Mouse (Mus musculus) layer of hippocampus, postnatal 25 days (tissue): ENCODE measurements around the gene Cnp. TPM values are rescaled to one million over a fixed set of nuclear protein-coding genes. Genes with fewer than 3 reads are reported as not detected.
"Not testable (repeated sequence)": the region's sequence is repeated elsewhere in the genome, so short reads cannot be mapped to it uniquely, and the experiment has no call there.

Experiments used
- DNase-seq, 2 experiments: peaks; one replicate each; pipeline ENCODE4 v3.0.0; 2022; ENCODE audit warnings: mixed read lengths in 2 of 2, low spot score in 1 of 2; ENCODE audit errors: extremely low spot score in 1 of 2
- total RNA-seq, 2 experiments: library from RNA; stranded (reverse); gene quantifications; 2 replicates each; pipeline ENCODE4 v1.2.3; 2021

Cnp gene
- total RNA-seq, 2 experiments from 2014 or later, result 365 to 435 TPM

DNA sequence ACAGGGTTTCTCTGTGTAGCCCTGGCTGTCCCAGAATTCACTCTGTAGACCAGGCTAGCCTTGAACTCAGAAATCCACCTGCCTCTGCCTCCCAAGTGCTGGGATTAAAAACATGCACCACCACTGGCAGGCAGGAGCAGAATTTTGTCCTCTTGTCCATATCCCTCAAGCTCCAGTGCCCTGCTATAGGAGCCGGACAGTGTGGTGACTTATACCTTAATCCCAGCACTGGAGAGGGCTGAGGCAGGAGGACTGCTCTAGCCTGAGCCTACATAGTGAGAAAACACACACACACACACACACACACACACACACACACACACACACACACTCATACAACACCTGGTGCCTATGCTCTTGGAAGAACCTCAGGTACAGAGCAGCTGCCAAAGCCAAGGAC is 7.7 kb downstream of the Cnp start:
- DNase-seq, result not testable (repeated sequence)

DNA sequence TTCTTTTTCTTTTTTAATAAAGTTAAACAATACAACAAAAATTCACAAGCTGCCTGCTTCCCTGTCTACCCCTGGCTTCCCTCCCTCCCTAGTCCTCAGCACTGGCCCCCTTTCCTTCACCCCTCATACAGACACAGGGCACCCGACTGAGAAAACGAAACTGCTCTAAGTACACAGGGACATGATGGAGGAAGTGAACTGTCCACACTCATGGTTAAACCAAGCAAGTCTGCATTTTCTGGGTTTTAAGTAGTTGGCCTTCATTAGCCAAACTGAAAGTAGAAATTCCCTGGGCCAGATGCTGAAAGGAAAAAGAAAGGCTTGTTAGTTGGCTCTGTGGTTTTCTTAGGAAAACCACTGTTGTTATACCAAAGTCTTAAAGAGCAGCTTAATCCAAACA is 8.1 kb downstream of the Cnp start:
- no peak for DNase-seq

DNA sequence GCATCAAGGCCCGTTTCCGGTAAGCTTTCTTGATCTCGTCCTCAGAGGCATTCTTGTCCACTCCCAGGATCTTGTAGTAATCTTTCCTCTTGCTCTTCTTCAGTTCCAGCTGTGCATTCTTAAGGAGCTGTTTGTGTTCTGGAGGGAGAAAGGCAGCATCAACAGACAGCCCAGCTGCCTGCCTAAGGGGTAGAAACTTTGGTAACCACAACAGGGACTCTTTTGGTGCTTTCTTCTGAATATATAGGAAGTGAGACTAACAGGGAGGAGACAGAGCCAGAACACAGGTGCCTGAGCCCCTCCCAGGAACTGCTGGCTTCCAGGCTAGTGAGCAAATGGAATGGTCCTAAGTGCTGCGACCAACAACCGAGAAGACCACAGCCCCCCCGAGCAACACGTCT is 9.9 kb downstream of the Cnp start:
- DNase-seq, result no peak

DNA sequence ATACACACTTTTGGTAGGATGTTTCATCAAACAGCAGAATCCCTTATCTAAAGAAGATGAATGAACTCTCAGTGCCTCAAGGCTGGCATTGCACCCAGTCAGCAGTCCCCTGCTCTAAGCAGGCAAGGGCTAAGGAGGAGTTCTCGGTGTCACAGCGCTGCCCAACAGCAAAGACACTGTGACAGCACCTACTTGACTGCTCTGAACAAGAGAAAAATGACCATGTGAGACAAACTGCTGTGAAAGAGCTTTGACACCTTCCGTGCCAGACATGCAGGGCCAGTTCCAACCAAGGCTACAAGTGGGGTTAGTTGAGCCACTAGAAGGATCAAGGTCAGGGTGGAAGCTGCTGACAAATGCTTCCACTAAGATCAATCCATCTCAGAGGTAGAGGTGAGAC is 10.4 kb downstream of the Cnp start:
- DNase-seq, result no peak

DNA sequence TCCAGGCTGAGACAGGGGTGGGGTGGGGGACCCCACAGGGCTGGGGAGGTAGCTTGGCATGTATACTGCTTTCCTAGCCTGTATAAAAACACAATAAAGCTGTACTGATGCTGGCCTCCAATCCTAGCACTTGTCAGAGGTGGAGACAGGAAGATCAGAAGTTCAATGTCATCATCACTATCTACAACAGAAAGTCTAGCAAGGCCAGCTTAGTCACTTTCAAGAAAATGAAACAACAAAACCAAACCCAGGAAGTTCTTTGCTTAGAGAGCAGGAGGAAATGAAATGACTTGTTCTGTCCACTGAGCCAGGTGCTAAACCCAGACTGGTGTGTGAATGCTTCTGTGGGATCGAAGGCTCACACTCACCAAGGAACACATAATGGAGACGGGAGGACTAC is 13.8 kb downstream of the Cnp start:
- DNase-seq, result no peak

DNA sequence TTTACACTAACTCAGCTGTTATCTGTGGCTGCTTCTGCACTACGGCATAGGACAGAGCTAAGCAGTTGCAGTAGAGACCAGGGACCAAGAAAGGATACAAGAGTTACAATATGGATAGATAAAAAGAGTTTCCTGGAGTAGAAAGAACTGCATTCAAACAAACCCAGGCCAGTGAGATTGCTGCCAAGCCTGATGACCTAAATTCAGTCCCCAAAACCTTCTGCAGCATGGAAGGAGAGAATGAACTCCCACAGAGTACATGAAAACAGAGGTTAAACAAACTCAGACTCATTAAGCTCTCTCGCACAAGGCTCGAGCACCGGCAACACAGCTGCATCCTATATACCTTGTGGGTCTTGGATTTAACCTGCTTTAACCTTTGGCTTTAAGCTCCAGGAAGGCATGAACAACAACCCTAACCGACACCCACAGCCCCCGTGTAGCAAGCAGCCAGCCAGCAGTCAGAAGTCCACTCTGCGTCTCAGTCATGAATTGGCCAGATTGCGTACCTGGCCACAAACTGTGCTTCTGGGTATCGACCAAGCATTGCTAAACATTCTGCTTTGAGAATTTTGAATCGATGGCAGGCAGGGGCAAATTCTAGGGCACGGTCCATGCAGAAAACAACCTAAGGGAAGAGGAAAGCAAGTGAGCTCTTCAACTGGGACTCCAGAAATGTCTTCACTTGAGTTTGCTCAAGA is 17.8 kb downstream of the Cnp start:
- DNase-seq, result no peak

DNA sequence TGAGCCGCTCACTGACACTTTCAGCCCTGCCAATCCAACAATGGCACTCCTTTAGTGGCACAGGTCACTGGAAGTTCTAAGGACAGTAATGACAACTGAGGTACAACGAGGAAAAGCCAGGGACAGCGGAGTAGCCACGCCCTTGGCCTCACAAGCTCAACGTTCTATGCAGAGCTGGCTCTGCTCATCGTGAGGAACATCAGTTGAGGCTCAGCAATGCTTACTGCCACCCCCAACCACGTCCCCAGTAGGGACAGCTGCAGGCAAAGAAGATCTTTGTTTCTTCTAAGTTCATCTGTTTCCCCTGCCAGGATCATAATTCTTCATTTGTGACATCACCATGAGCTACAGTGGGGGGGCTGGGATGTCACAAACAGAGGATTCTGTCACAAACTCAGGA is 19.9 kb downstream of the Cnp start:
- no peak for DNase-seq

DNA sequence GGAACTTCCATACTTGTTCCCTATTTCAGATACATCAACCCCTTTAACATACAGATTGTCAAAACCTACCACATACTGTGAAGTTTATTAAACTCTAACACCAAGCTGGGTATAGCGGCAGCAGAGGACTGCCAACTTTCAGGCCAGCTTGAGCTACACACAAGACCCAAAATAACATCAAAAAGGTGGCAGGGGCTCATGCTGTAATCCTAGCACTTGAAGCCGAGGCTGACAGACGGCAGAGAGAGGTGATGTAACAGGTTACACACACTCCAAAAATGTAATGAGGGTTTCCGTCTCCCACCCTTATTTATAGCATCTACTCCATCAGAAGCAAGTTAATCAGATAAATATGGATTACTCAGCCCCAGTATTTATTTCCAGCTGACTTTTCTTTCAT is 20.8 kb downstream of the Cnp start:
- no peak for DNase-seq

DNA sequence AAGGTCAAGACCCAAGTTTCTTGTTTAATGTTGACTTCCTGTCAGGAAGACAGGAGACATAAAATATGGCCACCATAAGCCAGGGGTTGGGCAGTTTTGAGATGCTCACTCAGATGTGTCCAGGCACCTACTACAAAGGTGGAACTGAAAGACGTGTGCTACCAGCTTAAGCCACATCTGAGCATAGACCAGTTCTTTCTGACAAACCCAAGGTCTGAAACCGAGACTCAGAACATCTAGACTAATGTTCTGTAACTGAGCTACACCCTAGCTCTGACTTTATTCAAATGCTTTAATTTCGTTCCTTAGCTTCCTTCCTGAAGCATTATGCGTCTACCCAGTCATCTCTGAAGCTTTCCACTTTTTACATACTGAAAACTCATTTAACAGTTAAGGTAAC is 23.4 kb downstream of the Cnp start:
- DNase-seq, result no peak

DNA sequence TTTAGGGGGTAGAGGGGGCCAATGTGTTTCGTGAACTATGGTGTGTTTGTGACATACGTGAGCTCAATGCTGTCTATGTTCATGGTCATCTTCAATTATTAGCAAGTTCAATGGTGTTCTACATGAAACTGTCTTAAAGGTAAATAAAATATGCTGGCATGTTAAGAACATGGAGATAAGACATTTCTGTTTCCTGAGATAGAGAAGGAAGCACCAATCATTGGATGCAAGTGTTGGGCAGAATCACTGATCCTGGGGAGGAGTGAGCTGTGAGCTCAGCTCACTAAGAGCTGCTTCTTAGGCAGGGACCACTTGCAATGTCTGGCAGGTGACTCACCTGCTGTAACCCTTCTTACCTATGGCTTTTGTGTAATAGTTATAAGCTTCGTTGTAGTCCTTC is 26.7 kb downstream of the Cnp start:
- no peak for DNase-seq

DNA sequence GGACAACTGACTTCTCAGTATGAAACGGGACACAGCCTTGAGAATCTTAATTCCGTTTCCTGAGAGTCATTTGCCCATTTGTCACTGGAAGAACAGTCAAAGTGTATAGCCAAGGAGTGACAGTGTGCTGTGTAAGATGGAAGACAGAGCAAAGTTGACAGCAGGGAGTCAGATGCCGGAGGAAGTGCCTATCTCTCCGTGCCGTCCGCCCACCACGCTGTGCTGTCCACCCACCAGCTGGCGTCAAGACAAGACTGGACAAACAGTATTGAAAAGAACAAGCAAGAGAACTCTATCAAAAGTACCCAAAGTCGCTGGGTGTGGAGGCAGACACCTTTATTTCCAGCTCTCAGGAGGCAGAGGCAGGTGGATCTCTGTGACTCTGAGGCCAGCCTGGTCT is 28.5 kb downstream of the Cnp start:
- no peak for DNase-seq

DNA sequence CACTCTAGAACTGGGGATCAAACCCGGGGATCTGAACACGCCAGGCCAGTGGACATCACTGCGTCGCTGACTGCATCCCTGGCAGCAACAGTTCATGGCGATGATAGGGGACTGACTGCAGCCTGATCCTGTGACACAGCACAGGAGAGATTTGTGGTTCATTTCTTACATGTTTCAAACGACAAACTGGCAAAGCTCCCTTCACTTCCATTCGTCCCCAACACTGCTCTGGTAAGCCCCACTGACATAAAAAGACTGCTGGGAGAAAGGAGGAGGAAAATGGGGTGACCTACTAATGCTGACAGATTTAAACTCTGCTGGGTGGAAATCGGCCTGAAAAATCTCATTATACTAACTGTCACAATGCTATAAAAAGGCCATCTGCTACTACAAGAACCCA is 29.1 kb downstream of the Cnp start:
- no peak for DNase-seq

DNA sequence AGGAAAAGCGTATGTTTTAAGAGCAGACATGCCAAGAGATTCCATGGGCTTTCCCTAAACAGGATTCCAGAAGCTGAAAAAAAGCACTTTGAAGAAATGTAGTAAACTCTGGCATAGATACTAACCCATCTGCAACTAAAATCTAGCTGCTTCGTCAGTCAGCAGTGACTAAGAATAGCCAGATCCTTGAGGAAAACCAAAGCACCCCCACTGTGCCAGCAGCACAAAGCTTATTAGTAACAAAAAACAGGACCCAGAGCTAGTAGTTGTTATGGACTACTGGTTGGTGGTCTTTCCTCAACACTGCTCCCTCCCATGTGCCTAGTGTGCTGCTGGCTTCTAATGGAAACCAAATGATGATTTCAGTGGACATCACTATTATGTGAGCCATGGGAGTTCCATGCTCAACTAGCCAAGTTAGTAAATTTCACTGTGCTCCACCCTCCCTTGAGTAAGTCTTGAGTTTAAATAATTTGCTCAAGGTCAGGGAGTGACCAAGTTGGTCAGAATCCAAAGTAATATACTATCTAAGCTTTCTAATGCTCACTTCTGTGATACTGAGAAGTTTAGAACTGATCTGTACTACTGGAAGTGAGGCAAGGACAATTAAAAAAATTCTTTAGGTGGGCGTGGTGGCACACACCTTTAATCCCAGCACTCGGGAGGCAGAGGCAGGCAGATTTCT is 29.8 kb downstream of the Cnp start:
- DNase-seq, result no peak

DNA sequence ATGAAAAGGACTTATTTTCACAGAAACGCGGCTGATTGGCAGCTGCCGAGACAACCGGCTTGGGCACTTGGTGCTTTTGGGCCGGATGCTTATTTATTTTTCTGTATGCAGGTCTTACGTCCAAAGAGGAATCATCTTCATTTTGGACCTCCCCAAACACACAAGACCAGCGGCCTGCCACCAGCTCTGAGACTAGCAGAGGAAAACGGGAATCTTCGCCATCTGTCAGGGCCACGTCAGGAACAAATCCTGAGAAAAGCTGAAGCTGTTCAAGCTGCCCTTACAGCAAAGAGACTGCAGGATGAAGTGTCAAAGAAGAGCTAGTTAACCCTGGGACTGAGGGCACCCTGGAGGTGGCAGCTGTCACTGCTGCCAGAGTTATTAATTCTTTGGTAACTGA is 30.7 kb downstream of the Cnp start:
- no peak for DNase-seq

DNA sequence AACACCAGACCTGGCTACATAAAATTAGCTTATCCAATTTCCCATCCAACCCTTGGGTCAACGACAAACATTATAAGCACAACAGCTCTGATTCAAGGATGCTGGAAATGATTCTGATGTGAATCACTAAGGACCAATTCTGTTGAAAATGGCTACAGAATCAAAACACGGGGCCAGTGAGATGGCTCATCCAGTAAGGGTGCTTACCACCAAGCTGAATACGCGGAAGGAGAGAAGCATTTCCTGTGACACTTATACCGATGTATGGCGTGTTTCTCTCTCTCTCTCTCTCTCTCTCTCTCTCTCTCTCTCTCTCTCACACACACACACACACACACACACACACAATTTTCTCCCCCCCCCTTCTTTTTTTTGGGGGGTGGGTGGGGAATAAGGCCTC is 32.4 kb downstream of the Cnp start:
- DNase-seq, result no peak

DNA sequence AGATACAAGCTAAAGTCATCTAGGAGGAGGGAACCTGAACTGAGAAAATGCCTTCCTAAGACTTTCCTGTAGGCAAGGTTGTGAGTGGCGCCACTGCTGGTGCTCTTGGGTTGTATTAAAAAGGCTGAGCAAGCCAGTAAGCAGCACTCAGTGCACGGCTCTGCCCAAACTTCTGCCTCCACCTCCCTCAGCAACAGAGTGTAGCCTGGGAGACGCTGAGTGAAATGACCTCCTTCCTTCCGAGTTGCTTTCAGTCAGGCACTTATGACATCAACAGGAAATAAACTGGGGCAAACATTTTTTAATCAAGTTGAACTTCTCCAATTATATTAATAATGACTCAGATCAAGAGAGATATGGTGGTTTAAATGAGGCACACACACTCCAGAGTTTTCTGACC is 34.1 kb downstream of the Cnp start:
- no peak for DNase-seq

DNA sequence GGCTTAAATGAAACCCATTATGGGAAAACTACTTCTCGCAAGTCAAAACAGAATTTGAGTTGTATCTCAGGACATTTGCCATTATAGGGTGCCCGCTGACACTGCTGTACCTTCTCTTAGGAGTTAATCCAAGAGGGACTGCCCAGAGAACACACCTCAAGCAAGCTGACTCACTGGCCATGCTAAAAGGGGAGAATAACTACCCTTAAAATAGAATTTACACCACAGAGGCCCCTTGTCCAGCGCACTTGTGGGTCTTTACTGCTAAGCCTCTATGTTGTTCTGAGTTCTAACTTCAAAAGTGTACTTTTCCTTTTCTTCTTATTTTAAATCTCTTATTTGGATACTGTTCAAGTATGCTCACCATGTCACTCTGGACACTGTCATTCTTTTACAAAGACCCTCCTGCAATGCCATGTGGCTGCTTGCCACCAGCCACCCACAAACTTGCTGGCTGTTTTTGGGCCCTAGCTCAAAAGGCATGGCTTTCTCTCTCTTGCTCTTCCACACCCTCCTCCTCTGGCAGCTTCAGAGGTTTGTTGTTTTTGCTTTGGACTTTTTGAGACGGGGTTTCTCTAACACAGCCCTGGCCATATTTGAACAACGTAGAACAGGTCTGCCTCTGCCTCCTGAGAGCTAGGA is 34.8 kb downstream of the Cnp start:
- DNase-seq, result no peak

DNA sequence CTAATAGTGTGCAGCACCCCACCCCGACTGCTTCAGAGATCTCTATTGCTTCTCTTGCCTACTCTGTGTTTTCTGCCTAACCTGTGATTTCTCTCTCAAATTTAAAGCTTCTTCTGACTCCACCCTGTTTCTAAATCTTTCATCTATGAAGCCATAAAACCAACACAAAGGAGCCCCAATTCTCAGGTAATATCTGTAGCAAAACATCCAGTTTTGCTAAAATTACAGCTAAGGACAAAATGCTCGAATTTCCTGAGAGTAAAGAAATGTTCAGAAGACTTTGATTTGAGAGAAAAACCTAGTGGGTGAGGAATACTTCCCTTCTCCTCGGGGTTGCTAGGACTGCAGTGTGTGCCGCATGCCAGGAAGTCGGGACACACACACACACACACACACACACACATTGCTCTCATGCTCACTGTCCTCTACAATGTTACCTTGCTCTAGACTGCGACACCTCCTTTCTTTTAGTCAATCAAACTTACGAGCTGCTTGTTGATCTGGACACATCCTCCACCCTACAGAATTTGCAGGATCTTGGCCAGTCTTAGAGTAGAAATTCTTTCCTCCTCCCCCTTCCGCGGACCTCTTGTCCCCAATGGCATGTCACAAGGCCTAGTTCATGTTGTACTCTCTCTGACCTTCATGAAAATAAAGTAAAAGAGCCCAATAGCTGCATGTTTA is 35.4 kb downstream of the Cnp start:
- DNase-seq, result no peak

DNA sequence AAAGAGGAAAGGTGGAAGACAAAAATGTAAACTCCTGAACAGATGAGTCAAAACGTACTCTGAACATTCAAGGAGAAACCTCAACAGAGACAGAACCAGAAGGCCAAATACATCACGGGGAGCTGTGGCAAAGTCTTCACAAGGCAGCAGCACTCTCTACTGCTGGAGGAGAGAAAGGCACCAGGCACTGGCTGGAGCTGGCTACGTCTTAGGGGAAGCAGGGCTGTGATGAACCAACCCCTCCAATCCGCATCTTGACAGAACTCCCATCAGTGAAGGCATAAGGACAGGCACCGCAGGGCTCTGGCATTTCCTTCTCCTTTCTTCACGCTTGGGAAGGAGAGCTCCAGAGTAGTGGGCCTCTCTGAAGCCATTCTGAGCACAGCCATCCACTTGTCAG is 36.9 kb downstream of the Cnp start:
- no peak for DNase-seq

DNA sequence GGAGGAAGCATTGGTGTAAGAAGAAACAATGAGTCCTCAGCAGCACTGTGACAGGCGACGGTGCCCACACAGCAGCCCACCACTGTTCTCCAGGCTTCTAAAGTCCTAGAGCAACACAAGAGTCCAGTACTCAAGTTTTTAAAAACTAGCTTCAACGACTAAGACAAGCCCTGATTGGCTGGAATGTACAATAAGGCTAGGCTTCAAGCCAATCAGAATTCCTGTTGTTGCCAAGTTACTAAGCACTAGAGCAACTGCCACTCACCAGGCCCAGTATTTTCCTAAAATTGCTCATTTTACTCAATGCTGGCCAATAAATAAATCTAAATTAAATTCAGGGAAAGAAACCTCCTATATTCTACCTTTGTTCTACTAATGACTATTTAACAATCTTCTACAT is 38.5 kb downstream of the Cnp start:
- no peak for DNase-seq

DNA sequence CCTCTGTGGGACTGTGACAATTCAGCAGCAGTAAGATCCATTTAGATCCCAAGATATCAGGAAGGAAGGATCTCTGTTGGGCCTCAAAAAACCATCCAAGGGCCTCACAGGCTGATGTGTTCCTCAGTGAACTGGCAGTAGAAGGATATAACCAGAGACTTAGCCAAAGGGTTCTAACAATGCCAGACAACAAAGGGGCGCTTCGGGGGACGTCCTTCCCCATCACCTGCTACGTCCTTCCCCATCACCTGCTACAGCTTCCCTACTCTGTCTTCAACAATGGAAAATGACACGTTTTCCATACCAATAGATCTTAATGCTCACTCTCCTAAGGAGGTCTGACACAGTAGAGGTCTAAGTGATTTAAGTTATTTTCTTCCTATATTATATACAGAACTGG is 41.6 kb downstream of the Cnp start:
- DNase-seq, result no peak
